Mouse (Mus musculus) mouse trophoblast stem cell (cell line): ENCODE results near the gene Cacnb4.

Source experiments
- in situ Hi-C, 2 experiments: fragments of 300-500 bp; cut with MseI, MboI; formaldehyde crosslinking; loops; 2 replicates in 1 of 2; 3 replicates in 1 of 2; pipeline ENCODE4 v1.15.1; 2025

Cacnb4 gene

DNA sequence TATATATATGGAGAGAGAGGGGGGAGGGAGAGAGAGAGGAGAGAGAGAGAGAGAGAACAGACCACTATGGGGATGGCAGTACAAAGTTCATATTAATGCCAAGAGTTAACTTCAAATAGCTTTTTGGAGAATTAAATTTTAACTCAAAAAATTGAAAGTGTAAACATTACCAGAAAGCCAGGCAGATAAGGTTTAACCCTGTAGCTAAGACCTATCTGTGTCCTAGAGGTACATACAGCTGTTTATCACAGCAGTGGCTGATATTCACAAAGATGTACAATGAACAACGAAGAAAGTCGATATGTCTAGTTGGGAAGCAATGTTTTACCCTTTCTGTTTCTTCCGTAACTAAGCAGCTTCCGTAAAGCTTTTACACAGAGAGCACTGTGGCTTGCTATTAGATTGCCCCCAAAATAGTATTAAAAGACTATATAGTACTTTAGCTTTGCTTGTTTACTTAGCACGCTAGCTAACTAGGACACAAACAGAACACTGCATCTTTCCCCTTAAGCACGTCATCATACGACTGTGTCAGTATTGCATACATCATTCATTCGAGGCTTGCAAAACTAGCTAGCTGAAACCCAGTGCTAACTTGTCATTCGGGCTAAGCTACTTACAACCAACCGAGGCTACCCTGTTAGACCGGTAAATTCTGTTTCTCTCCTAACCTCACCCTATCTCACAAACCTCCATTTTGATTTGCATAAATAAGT lies 72.5 kb downstream of the Cacnb4 start:
- in situ Hi-C loops: no loop called here

DNA sequence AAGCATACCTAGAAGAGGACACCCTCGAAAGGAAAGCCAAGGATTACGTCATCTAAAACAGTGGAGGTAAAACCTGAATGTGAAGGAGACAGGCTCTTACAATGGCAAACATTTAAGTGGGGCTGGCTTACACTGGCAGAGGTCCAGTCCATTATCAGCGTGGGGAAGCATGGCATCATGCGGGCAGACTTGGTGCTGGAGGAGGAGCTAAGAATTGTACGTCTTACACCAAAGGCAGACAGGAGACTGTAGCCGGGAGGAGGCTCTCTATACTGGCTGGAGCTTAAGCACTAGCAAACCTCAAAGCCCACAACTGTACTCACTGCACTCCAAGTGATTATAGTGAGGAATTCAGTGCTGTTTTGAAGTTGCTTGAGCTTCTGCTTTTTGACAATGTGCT lies 73.2 kb downstream of the Cacnb4 start:
- in situ Hi-C loops: no loop called here

DNA sequence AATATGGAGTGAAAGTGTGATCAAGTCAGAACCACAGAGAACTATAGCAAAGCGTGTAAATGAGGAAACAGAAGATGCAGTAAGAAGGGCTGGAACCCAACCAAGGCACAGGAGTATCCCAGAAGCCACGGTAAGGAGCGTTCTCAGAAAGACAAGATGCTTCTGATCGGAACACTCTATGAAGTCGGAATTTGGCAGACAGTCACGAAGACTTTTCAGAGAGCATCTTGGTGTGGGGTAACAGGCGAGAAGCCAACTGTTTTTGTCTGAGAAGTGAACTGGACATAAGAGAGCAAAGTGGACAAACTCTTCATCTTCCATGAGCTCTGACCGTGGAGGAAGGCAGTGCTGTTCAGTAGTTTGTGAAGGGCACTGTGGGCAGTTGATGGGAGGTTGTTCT lies 73.7 kb downstream of the Cacnb4 start:
- in situ Hi-C loops: no loop called here

DNA sequence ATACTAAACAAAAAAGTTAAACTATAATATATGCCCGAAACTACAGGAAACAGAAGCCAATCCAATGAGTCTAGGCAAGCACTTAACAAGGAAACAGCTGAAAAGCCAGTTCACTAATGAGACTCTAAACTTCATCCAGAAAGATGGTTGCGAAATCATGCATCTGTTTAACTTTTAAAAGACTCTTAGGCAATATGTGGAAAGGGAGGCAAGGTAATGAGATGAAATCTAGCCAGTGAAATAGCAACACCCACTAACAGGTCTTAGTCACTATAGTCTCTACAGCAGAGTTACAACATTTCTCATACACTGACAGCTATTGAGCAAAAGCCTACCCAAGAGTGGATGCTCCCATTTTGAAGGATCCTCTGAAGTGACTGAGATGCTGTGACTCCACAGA lies 74.4 kb downstream of the Cacnb4 start:
- in situ Hi-C loops: no loop called here

DNA sequence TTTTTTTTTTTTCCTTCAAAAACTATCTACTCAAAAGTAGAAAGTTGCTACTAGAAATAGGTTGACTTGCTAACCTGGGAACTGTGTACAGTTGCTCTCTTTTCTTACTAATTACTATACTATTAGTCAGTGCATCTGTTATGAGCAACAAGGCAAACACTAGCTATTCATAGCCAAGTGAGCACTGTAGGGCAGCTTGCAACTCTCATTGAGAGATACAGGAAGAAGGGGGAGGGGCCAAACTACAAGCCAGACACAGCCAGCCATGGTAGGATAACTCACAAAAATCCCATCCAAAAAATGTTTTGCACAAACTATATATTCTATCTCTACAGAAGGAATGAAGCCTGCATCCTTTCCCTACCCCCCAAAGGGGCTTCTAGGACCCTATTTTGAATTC lies 79.1 kb downstream of the Cacnb4 start:
- in situ Hi-C loops: loop anchor here in 1 of 2 experiments (10.0 kb wide), 1 partner anchor 333 kb away; no protein-coding TSS in a partner anchor

DNA sequence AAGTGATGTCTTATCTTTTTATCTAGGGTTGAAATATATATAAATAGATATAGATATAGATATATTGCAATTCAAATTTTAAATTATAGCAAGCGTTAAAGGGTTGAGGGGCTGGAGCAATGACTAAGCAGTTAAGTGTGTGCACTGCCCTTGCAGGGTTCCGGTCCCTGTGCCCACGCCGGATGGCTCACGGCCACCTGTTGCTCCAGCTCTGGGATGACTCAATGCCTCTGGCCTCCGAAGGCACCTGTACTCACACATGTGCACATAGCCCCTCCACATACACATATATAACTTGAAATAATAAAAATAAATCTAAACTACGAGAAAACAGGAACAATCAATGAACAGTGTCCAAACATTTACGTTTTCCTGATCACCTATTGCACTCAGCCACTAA lies 82.8 kb downstream of the Cacnb4 start:
- in situ Hi-C loops: loop anchor here (5.0 to 10.0 kb wide), 2 partner anchors 329 to 332 kb away; no protein-coding TSS in a partner anchor

DNA sequence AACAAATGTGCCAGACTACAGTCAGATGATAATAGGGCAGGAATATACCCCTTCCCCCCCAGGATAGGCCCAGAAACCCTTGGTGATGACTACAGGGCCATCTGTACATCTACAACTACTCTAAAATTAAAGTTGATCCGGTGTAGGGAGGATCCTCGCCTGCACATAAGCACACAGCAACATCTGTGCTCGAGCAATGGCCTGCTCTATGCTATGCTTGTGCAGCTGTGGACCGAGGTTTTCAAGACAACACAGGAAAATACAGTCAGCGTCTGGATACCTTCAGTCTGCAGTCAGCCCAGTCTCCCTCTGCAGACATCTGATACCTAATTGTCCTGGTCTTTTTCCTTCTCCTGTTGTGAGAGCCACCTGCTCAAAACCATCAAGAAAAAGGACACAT lies 83.4 kb downstream of the Cacnb4 start:
- in situ Hi-C loops: loop anchor here (5.0 to 10.0 kb wide), 2 partner anchors 328 to 331 kb away; no protein-coding TSS in a partner anchor

DNA sequence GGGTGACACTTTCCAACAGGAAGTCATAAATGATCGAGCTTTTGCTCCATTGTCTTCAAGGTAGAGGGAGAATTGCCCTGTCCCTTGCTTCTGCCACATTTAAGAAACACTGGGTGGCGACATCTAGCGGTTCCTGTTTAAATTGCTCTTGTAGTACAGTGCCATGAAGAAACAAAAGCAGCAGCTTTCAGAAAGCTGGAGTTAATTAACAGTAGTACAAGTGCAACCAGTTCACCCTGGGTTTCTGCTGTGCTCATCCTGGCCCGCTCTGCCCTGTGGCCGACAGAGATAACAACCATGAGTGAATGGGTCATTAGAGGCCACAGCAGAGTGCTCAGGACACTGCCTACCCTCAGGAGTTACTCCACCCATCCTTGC lies 85.7 kb downstream of the Cacnb4 start:
- in situ Hi-C loops: loop anchor here (5.0 to 10.0 kb wide), 2 partner anchors 326 to 329 kb away; no protein-coding TSS in a partner anchor

DNA sequence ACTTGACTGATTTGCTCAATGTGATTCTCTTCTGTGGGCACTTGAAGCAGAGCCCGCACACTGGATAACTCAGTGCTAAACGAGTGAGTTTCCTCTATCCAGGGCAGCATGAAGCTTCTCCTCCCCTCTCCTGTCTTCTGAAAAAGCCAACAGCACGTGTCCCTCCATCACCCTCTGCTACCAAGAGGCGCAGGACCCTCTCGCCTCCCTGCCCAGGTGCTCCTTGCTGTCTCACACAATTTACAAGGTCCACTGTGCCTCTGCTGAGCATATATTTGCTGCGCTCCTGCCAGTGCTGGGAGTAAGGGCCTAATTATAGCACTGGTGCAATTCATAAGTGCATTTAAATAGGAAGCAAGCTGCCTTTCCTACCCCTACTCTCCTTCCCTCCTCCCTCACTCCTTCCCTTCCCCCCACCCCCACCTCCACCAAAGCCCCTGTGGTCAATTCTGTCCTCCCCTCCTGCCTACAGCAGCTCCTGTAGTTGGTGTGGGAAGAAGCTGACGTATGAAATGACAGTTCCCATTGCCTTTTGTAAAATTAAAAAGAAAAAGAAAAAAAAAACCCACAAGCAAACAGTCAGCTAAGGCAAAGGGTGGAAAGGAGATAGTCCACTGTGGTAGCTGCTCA lies 86.2 kb downstream of the Cacnb4 start:
- in situ Hi-C loops: loop anchor here (5.0 to 10.0 kb wide), 2 partner anchors 326 to 328 kb away; no protein-coding TSS in a partner anchor

DNA sequence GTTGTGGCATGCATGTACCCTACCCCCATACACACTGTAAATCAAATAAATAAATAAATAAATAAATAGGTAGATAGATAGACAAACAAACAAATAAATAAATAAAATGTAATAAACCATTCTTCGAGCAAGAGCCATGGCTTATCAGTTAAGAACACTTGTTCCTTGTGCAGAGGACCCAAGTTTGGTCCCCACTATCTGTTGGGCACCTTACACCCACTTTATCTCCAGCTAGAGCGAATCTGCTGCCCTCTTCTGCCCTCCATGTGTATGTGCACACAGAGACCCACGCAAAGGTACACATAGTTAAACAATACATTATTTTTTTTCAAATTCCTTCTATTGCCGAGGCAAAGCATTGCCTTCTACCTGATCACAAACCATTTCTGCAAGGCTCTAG lies 87.1 kb downstream of the Cacnb4 start:
- in situ Hi-C loops: no loop called here

DNA sequence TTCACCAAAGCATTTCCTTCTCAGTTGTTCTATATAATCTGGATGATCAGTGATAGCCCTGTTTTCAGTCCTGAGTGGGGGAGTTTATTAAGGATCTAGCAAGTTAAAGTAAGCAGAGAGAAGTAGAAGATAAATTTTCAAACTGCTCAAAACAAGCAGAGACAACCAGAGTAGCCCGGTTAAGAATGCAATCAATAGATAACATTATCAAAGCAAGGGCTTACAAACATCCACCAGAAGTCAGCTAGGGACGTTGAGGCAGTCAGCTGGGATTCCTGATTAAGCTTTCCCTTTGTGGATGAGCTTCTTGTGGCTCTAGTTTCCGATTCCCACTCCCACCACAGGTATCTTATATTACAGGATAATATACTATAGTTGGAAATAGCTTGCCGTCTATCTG lies 91.2 kb downstream of the Cacnb4 start:
- in situ Hi-C loops: no loop called here

DNA sequence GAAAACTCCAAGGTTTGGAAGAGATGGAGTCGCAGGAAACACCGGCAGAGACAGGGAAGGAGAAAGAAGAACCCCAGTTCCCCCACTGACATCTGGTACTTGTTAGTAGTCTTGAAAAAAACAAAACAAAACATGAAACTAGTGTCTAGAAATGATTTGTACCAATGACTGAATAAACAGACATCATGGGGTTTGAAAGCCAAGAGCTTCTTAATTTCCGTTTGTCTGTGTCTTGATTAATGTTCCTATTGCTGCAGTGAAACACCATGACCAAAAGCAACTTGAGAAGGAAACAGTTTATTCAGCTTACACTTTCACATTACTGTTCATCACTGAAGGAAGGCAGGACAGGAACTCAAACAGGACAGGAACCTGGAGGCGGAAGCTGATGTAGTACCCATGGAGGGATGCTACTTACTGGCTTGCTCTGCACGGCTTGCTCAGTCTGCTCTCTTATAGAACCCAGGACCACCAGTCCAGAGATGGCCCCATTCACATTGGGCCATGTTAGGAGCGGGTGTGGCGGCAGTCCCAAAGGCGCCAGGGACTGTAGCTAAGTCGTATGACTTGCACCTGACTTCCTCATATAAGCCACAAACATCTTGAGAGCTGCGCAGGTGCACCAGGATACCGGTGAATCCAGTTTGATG lies 95.4 kb downstream of the Cacnb4 start:
- in situ Hi-C loops: no loop called here

DNA sequence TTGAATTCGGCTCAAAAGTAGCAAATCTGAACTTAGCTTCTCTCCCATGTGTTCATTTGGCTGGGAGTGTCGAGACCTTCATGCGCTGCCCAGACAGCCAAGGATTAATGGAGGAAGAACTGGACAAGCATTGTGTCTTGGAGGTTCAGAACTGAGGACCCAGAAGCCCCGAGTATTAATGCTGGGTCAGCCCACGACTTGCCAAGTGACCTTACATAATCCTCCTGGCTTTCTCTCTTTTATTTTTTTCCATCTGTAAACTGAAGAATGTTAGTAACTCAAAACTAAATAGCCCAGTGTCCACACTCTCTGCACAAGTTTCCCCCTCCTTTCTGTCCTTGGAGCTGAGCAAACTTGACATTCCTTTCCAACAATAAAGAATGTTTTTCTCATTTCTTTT lies 95.9 kb downstream of the Cacnb4 start:
- in situ Hi-C loops: no loop called here

DNA sequence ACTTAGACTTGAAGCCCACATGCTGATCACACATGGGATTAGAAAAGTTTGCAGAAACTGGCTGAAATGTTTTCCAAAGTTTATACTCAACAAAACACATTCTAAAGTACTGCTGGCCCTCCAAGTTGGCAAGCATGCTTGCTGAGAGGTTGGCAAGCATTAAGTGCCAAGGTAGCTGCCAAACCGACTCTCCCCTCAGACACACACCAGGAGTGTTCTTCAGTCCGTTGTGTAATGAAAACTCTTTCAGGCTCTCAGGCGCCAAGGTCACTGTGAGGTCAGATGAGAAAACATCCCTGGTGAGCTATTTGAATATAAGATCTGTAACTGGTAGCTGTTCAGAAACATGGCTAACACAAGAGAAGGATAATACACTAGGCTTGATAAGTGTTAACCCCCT lies 97.8 kb downstream of the Cacnb4 start:
- in situ Hi-C loops: no loop called here

DNA sequence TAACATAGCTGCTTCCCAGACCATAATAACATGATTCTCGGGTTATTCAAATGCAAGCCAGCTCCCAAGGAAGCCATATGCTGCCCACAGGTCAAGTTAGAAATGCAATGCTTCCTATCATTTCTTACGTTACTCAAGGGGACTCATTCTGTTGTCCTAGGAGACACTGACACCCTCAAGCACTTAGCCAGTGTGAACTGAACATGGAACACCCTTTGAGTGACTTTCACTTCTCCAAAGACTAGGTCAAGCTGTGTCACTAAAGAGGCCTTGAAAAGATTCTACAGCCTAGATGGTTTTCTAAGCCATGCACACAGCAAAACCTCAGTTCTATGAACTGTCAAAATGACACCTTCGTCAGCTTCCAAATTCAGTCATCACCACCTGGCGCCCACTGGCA lies 98.9 kb downstream of the Cacnb4 start:
- in situ Hi-C loops: no loop called here

DNA sequence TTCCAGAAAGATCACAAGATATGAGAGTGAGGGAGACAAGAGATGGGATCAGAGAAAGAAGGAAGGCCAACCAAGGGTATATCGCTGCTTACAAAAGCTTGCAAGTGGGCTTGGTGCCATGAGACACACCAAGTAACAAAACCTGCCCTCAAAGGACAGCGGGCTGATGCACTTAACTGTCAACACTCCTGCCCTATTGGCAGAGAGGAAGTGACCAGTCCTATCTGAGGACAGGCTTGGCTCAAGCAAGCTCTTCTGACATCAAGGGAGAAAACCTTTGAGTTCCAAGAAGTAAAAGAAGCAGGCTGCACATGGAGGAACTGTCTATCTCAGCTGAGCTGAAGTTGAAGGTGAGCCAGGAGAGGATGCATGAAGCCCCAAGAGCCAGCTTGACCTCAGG lies 100.1 kb downstream of the Cacnb4 start:
- in situ Hi-C loops: no loop called here

DNA sequence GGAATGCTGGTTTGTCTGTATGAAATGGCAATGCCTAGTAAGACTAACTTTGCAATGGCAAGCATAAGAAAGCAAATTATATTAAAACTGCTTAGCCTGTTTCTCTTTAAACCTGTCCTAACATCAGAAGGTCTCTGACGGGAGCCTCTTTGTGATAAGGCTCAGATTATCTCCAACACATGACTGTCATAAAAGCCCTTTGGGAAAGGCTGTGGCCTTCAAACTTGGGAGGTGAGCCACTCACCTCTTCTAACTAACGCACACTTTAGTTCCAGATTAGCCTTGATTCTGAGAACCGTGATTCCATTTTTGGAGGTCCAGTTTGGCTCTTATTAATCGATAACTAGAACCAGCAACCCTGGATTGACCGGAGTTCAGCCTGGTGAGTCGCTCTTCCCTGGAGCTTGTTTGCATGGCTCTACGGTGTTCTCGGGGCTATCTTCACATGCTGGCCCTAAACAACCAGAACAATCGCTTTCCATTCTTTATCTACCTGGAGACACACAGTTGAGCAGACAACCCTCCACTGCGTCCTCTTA lies 100.9 kb downstream of the Cacnb4 start:
- in situ Hi-C loops: no loop called here

DNA sequence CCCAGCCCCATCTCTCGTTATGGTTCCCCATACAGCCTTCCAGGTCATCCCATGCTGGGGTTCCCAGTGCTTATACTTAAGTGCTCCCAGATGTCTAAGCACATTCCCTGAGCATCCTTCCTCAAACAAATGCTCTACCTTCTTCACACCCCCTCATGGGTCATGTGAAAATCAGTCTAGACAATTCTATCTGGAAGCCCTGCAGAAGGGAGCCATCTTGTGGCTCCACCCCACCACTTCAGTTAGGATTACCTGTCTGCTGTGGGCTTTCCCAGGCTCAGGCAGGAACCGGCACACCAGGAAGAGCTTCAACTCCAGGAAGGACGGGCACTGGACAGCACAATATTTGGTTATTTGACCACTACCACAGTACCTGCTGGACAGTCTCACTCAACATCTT lies 101.7 kb downstream of the Cacnb4 start:
- in situ Hi-C loops: no loop called here

DNA sequence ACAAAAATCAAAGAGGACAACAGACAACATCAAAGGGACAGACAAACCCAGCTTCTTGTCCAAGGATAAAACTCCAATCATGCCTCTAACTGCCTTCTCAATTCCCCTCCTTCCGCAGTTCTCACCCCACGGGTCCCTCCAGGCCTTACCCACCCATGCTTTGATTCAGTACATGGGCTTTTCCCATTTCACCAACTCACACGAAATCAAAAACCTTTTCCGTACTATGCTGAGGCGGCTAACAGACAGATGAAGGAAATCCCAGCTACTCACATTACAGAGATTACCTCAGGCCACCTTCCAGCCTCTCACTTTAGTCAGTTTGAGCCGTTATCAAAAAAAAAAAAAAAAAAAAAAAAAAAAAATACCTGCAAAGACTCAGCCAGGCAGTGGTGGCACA lies 104.4 kb downstream of the Cacnb4 start:
- in situ Hi-C loops: no loop called here

DNA sequence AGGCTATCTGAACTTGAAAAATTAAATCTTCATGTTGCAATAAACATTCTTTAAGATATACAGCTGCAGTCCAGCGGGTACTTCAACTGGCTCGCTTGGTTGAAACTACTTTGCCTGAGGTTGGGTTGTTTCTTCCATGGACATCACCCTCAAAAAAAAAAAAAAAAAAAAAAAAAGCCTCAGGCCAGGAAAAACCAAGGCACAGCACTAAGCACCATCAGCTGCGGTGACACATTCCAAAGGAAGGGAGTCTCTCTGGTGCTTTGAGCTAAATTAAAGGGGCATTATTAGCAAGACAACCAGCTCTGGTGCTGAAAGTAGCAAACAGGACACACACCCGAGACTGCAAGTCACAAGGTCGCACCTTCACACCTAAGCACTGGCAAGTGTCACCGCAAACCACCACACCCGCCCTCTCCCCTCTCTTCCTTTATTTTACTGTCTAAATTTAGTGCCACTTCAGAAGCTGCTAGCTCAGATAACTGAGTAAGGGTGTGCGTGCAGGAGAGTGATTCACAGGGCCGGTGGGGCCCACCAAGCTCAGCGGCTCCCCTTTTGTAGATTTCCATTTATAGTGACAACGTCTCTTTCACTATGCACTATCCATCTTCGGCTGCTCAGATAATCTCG lies 105.2 kb downstream of the Cacnb4 start:
- in situ Hi-C loops: no loop called here

DNA sequence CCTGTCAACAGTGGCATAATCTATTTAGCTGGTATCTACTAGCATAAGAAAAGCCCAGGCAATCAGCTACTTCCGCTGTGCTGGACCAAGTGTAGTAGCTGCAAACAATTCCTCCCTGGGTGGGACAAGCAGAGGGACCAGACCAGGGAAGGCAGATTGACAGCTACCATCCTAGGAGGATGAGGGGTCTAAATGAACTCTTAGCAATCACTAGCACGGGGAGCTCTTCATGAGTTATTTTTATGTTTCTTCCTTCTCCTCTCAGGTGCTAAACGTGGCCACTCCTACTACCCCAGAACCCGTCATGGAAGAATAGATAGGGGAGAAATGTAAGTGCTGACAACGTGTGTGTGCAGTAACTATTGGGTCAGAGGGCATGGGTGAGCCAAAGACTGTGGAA lies 105.8 kb downstream of the Cacnb4 start:
- in situ Hi-C loops: no loop called here

DNA sequence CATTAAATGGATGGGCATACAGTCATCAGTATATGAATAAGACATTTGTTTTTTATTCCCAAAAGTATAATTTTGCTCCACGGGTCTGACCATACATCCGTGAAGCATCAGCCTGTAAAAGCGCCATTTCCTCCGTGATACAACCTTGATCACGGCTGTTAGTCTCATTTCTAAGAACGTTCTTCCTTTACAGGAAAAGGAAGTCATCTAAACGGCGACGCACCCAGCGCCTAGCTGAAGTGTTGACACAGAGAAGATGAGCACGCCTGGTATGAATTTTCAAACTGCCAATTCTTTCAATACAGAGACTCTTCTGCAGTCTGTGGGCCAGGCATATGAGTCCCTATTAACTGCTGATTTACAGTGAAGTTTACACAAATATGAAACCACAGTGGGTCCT lies 106.5 kb downstream of the Cacnb4 start:
- in situ Hi-C loops: no loop called here
